Mouse (Mus musculus) bone marrow, adult 2 months (tissue): ENCODE results near the gene Cenpf.

Experiments used
- CTCF ChIP-seq: fragments of 200-500 bp; IDR thresholded peaks from 2 replicates; pipeline ENCODE4 v1.5.1; 2011; ENCODE audit warnings: low read length, control low read depth; ENCODE audit not compliant: control insufficient read depth, insufficient read depth
- POLR2A ChIP-seq: fragments of 200-500 bp; IDR thresholded peaks from 2 replicates; pipeline ENCODE4 v1.6.1; 2011; ENCODE audit warnings: low read depth, mild to moderate bottlenecking, control low read depth, low read length, borderline replicate concordance; ENCODE audit not compliant: control insufficient read depth

DNA sequence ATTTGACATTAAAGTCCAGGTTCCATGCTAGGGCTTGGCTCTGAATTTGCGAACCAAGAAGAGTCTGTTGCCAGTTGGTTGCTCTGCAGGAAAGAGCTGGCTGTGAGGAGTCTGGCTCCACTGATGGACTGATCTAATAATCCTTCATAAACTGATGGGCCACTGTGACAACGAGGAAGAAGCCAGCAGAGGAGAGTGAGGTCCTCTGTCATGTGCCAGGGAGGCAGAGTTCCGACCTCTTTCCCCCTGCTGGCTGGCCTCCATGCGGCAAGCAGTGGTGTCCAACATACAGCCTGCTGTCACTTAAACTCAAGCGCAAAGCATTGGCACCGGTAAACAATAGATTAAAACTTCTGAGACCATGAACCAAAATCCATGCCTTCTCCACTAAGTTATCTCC, 57.9 kb downstream of the Cenpf start:
- TF ChIP-seq POLR2A: no peak
- no peak for TF ChIP-seq CTCF
